Mouse (Mus musculus) heart, embryonic 15.5 days (tissue): ENCODE measurements around the gene Fn3k. TPM values are rescaled to one million over a fixed set of nuclear protein-coding genes. Genes with fewer than 3 reads are reported as not detected.

Experiments
- ATAC-seq: fragments of 200-750 bp; cut with Nextera tagmentation; replicated peaks from 2 replicates; pipeline ENCODE4 v1.8.0; 2017; ENCODE audit warnings: low read depth, moderate TSS enrichment; ENCODE audit not compliant: insufficient number of reproducible peaks, insufficient read depth, low FRiP score
- H3K27ac ChIP-seq: fragments of 300-500 bp; sonication (generic); 2 replicates; pipeline ENCODE4 v1.5.1; 2015; ENCODE audit warnings: mild to moderate bottlenecking, inconsistent platforms
- H3K27me3 ChIP-seq: fragments of 300-500 bp; sonication (generic); 2 replicates; pipeline ENCODE4 v1.6.1; 2015; ENCODE audit warnings: inconsistent platforms
- H3K36me3 ChIP-seq: fragments of 300-500 bp; sonication (generic); 2 replicates; pipeline ENCODE4 v1.6.1; 2015; ENCODE audit warnings: mild to moderate bottlenecking, inconsistent platforms
- H3K4me1 ChIP-seq: fragments of 300-500 bp; sonication (generic); replicated peaks from 2 replicates; pipeline ENCODE4 v1.6.1; 2015; ENCODE audit warnings: inconsistent platforms
- H3K4me2 ChIP-seq: fragments of 300-500 bp; sonication (generic); 2 replicates; pipeline ENCODE4 v1.6.1; 2015; ENCODE audit warnings: inconsistent platforms, mild to moderate bottlenecking, moderate library complexity
- H3K4me3 ChIP-seq: fragments of 300-500 bp; sonication (generic); 2 replicates; pipeline ENCODE4 v1.5.1; 2015; ENCODE audit warnings: mild to moderate bottlenecking, inconsistent platforms
- H3K9ac ChIP-seq: fragments of 300-500 bp; sonication (generic); 2 replicates; pipeline ENCODE4 v1.6.1; 2015; ENCODE audit warnings: mild to moderate bottlenecking, inconsistent platforms
- H3K9me3 ChIP-seq: fragments of 300-500 bp; sonication (generic); replicated peaks from 2 replicates; pipeline ENCODE4 v1.6.1; 2016; ENCODE audit warnings: inconsistent platforms
- WGBS: fragments of 180-500 bp; shearing (Covaris S2); methylation state at CpG from one replicate; pipeline ENCODE4 v1.1.7; 2015; ENCODE audit warnings: mixed read lengths; 5-methylcytosine and 5-hydroxymethylcytosine counted together
- microRNA-seq: library from miRNA; unstranded; fragments of <30 nt; microRNA quantifications from one replicate; pipeline ENCODE4, GENCODE M21; 2016
- polyA plus RNA-seq: library from polyadenylated mRNA; unstranded; fragments of >200 nt; fragmentation: Nextera tagmentation; extraction: Ambion mirVana; gene quantifications from 2 replicates; pipeline ENCODE4 v1.2.1, GENCODE M21; 2015

Gene Fn3k
- polyA plus RNA-seq, 1 experiment from 2014 or later, result 14.9 TPM

DNA sequence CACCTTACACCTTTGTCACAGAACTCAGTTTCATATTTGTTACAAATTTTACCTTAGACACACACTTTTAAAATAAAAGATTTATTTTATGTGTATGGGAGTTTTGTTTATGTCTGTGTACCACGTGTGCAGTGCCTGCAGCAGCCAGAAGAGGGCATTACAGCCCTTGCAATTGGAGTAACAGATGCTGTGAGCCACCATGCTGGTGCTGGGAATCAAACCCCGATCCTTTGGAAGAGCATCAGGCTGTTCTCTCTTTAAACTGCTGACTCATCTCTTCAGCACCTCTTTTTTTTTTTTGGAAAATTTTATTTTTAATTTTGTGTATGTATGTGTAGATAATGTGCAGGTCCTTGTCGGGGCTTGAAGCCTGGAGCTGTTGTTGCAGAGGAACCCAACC, 23.2 kb downstream of the Fn3k start:
- Histone ChIP-seq H3K4me2 (no peak overlapping the region), H3K4me1 (peaks cover 5% of the 10 kb centered on the region), H3K36me3 (peaks cover 36% of the 10 kb centered on the region), H3K4me3 (no peak overlapping the region), H3K9me3 (no peaks in the 10 kb centered on the region), H3K27ac (no peak overlapping the region), H3K9ac (no peak overlapping the region), H3K27me3 (no peaks in the 10 kb centered on the region)
- 84% methylated on average over 3 of the region's 3 CpGs for WGBS
- no peak for ATAC-seq

GRCm38 (mm10) chr11:121467408-121467807, 32.7 kb downstream of the Fn3k start:
- H3K36me3 ChIP-seq, result peaks cover 10% of the 10 kb centered on the region; the same call in 1 of the 2 replicates
- no peak overlapping the region for H3K9ac ChIP-seq
- no peak overlapping the region for H3K4me3 ChIP-seq
- WGBS, result 90% methylated on average over 6 of the region's 6 CpGs
- H3K27ac ChIP-seq, result no peak overlapping the region
- no peak for ATAC-seq
- H3K4me1 ChIP-seq, result no peaks in the 10 kb centered on the region
- H3K27me3 ChIP-seq, result no peaks in the 10 kb centered on the region
- H3K4me2 ChIP-seq, result no peak overlapping the region
- no peaks in the 10 kb centered on the region for H3K9me3 ChIP-seq

- Histone ChIP-seq H3K4me2 (no peak overlapping the region), H3K9me3 (no peaks in the 10 kb centered on the region), H3K4me1 (no peaks in the 10 kb centered on the region), H3K27me3 (no peaks in the 10 kb centered on the region), H3K4me3 (no peak overlapping the region), H3K27ac (no peak overlapping the region), H3K9ac (no peak overlapping the region), H3K36me3 (no peaks in the 10 kb centered on the region)
- 66% methylated on average over 3 of the region's 3 CpGs for WGBS
- ATAC-seq, result no peak
Measured at GRCm38 (mm10) chr11:121474831-121475230, 40.1 kb downstream of the Fn3k start.

DNA sequence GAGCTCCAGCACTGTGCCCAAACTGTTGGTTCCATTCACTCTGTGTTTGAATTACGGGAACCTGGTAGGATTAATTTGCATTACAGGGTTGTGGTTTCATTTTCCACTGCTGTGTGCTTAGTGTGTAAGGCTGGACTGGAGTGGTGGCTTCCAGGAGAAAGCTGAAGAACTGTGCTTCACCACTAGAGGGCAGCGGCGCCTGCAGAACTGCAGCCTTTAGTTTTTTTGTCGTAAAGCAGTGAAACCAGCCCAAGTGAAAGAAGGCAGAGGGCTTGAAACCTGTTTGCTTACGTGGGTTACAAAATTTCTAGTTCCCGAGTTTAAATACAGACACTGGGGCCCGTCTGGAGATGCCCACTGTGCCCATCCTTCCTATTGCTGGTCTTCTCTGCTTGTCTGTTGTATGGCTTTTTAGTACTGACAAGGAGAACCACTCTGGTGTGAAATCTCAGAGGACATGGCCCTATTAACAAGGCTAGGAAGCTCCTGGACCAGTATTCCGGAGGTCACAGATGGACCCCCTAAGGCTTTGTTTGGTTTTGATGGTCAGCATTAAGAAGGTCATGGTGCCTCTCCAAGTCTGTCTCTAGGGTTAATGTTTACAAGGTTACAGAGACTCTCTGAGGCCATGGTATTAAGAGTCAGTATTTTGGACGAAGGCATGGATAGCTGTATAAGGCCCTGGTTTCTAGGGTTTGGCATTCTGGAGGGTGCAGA, 41.1 kb downstream of the Fn3k start:
- Histone ChIP-seq H3K9ac (no peak overlapping the region), H3K4me1 (no peaks in the 10 kb centered on the region), H3K27me3 (no peaks in the 10 kb centered on the region), H3K27ac (no peak overlapping the region), H3K36me3 (no peaks in the 10 kb centered on the region), H3K4me3 (no peak overlapping the region), H3K4me2 (no peak overlapping the region), H3K9me3 (no peaks in the 10 kb centered on the region)
- 32% methylated on average over 9 of the region's 9 CpGs for WGBS
- ATAC-seq, result no peak

GRCm38 (mm10) chr11:121479476-121480203, 44.9 kb downstream of the Fn3k start:
- H3K4me3 ChIP-seq, result no peak overlapping the region
- no peak for ATAC-seq

GRCm38 (mm10) chr11:121481129-121481528, 46.4 kb downstream of the Fn3k start:
- H3K9me3 ChIP-seq, result no peaks in the 10 kb centered on the region
- H3K4me3 ChIP-seq, result no peak overlapping the region
- 90% methylated on average over 2 of the region's 2 CpGs for WGBS
- H3K27ac ChIP-seq, result no peak overlapping the region
- no peaks in the 10 kb centered on the region for H3K27me3 ChIP-seq
- H3K9ac ChIP-seq, result no peak overlapping the region
- no peak overlapping the region for H3K4me2 ChIP-seq
- no peak for ATAC-seq
- no peaks in the 10 kb centered on the region for H3K4me1 ChIP-seq
- no peaks in the 10 kb centered on the region for H3K36me3 ChIP-seq

More at GRCm38 (mm10) chr11:121479476-121480203, 44.9 kb downstream of the Fn3k start:
- no peak overlapping the region for H3K4me2 ChIP-seq
- no peaks in the 10 kb centered on the region for H3K4me1 ChIP-seq
- no peak overlapping the region for H3K27ac ChIP-seq
- H3K36me3 ChIP-seq, result no peaks in the 10 kb centered on the region
- H3K27me3 ChIP-seq, result no peaks in the 10 kb centered on the region
- no peak overlapping the region for H3K9ac ChIP-seq
- 88% methylated on average over 15 of the region's 15 CpGs for WGBS
- no peaks in the 10 kb centered on the region for H3K9me3 ChIP-seq

DNA sequence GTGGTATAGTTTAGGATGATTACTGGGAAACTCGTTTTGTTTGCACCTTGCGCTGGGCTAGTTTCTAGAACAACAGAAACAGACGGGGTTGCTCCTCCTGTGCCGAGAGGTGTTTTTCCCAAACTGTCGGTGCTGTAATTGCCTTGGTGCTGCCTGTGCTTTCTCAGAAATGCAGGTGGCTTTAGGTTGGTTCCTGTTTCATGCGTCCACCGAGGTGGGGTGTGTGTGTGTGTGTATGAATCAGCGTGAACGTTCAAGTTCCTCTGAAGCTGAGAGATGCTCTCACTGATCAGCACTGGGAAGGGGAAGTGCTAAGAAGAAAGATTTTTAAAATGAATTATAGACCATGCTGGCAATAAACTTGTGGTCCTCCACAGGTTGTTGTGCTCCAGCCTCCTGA, 51.2 kb downstream of the Fn3k start:
- no peak overlapping the region for H3K4me2 ChIP-seq
- 76% methylated on average over 9 of the region's 9 CpGs for WGBS
- no peak overlapping the region for H3K9ac ChIP-seq
- no peak for ATAC-seq
- no peaks in the 10 kb centered on the region for H3K4me1 ChIP-seq
- H3K27me3 ChIP-seq, result no peaks in the 10 kb centered on the region
- no peaks in the 10 kb centered on the region for H3K36me3 ChIP-seq
- H3K27ac ChIP-seq, result no peak overlapping the region
- no peaks in the 10 kb centered on the region for H3K9me3 ChIP-seq
- no peak overlapping the region for H3K4me3 ChIP-seq

- Histone ChIP-seq H3K27me3 (no peaks in the 10 kb centered on the region), H3K4me3 (no peak overlapping the region), H3K4me1 (no peaks in the 10 kb centered on the region; the same call in 1 of the 2 replicates), H3K4me2 (no peak overlapping the region), H3K27ac (no peak overlapping the region), H3K9ac (no peak overlapping the region), H3K9me3 (no peaks in the 10 kb centered on the region), H3K36me3 (no peaks in the 10 kb centered on the region)
- ATAC-seq, result no peak
Measured at GRCm38 (mm10) chr11:121490651-121491050, 55.9 kb downstream of the Fn3k start.

Small RNA genes lying within 50 kb of the gene (microRNA-seq; reads per million reads assigned to microRNA genes)
- gene Mir7236, result not detected

Other genes starting within 250 kb of the Fn3k start
- gene Hexdc, start 230.5 kb upstream of the Fn3k start, polyA plus RNA-seq, result 7.3 and 9.2 TPM in 2 replicates
- 26.4 and 29.8 TPM in 2 replicates for gene Ogfod3, start 230.2 kb upstream of the Fn3k start, polyA plus RNA-seq
- 19.1 and 29.7 TPM in 2 replicates for gene Cybc1, start 205.6 kb upstream of the Fn3k start, polyA plus RNA-seq
- 52.4 and 65.6 TPM in 2 replicates for gene Narf, start 197.7 kb upstream of the Fn3k start, polyA plus RNA-seq
- 5.7 and 8.2 TPM in 2 replicates for gene Foxk2, start 174.9 kb upstream of the Fn3k start, polyA plus RNA-seq
- 62.9 and 73.6 TPM in 2 replicates for gene Wdr45b, start 80.5 kb upstream of the Fn3k start, polyA plus RNA-seq
- gene Rab40b, start 46.7 kb upstream of the Fn3k start, polyA plus RNA-seq, result 6.2 and 7.0 TPM in 2 replicates
- 5.8 and 6.2 TPM in 2 replicates for gene Fn3krp, start 13.5 kb upstream of the Fn3k start, polyA plus RNA-seq
- 17.3 and 25.2 TPM in 2 replicates for gene Tbcd, start 17.0 kb downstream of the Fn3k start, polyA plus RNA-seq
- 0.15 and 0.60 TPM in 2 replicates for gene Zfp750, start 84.4 kb downstream of the Fn3k start, polyA plus RNA-seq
- gene B3gntl1, start 238.2 kb downstream of the Fn3k start, polyA plus RNA-seq, result 5.4 and 6.6 TPM in 2 replicates